Mouse (Mus musculus): Measurements from ENCODE around the gene Tcstv3.
"Not testable (repeated sequence)": the region's sequence is repeated elsewhere in the genome, so short reads cannot be mapped to it uniquely, and the experiment has no call there.

Tcstv3 gene

GRCm38 (mm10) chr13:120316578-120316977, at the start of gene Tcstv3:
Gene Tcstv3, plus strand, starts transcription at chr13:120316878.
- DNase-seq (ENCODE audit: low spot score): not testable (repeated sequence)

GRCm38 (mm10) chr13:120277837-120278236, 38.8 kb upstream of the Tcstv3 start:
- not testable (repeated sequence) for DNase-seq (ENCODE audit: low spot score)

GRCm38 (mm10) chr13:120278784-120279183, 37.9 kb upstream of the Tcstv3 start:
- no peak for DNase-seq (ENCODE audit: low spot score)

GRCm38 (mm10) chr13:120299324-120299894, 17.3 kb upstream of the Tcstv3 start:
- no peak for DNase-seq (ENCODE audit: low spot score)

GRCm38 (mm10) chr13:120299991-120300442, 16.7 kb upstream of the Tcstv3 start, which contains the start of gene BC147527:
Gene BC147527, plus strand, starts transcription at chr13:120300392.
- no peak for DNase-seq (ENCODE audit: low spot score)

GRCm38 (mm10) chr13:120300853-120301252, 15.8 kb upstream of the Tcstv3 start:
- no peak for DNase-seq (ENCODE audit: low spot score)

- no peak for DNase-seq (ENCODE audit: low spot score)
Measured at GRCm38 (mm10) chr13:120310749-120311148, 5.9 kb upstream of the Tcstv3 start.

GRCm38 (mm10) chr13:120313584-120313983, 3.1 kb upstream of the Tcstv3 start:
- DNase-seq (ENCODE audit: low spot score): no peak

- no peak for DNase-seq (ENCODE audit: low spot score)
Measured at GRCm38 (mm10) chr13:120320183-120320582, 3.5 kb downstream of the Tcstv3 start.

GRCm38 (mm10) chr13:120320721-120321120, 4.0 kb downstream of the Tcstv3 start:
- DNase-seq (ENCODE audit: low spot score): no peak
